Mouse (Mus musculus): ENCODE measurements around the gene Zfr2. TPM values are rescaled to one million over a fixed set of nuclear protein-coding genes. Genes with fewer than 3 reads are reported as not detected.

Gene Zfr2
- polyA plus RNA-seq, 1 experiment from 2014 or later, result 34.0 TPM

GRCm38 (mm10) chr10:81193991-81194774, 38.8 kb upstream of the Zfr2 start:
- H3K36me3 ChIP-seq, result peaks cover 7% of the 10 kb centered on the region; the same call in 1 of the 2 replicates
- peaks cover 27% of the 10 kb centered on the region for H3K27me3 ChIP-seq
- H3K9ac ChIP-seq, result peak overlapping the region; percentile 32; the same call in 1 of the 2 replicates
- H3K27ac ChIP-seq (replicated peaks), result no peak overlapping the region
- 0 out of 2 replicates have a peak overlapping the region, but pooled peaks have one; percentile 18 for H3K4me2 ChIP-seq
- H3K4me1 ChIP-seq (replicated peaks), result peaks cover 30% of the 10 kb centered on the region
- WGBS, result 16% methylated on average over 37 of the region's 37 CpGs
- ATAC-seq (ENCODE audit: low FRiP score, low read depth), result no peak
- no peak overlapping the region for H3K4me3 ChIP-seq
- no peaks in the 10 kb centered on the region for H3K9me3 ChIP-seq

GRCm38 (mm10) chr10:81195300-81195699, 37.7 kb upstream of the Zfr2 start:
- 79% methylated on average over 4 of the region's 4 CpGs for WGBS
- peaks cover 5% of the 10 kb centered on the region; the same call in 1 of the 2 replicates for H3K36me3 ChIP-seq
- ATAC-seq (ENCODE audit: low FRiP score, low read depth), result no peak

GRCm38 (mm10) chr10:81196470-81197065, 36.4 kb upstream of the Zfr2 start:
- Histone ChIP-seq H3K9ac (no peak overlapping the region), H3K4me2 (no peak overlapping the region), H3K4me3 (no peak overlapping the region), H3K27ac (replicated peaks) (no peak overlapping the region), H3K36me3 (no peaks in the 10 kb centered on the region), H3K27me3 (peaks cover 27% of the 10 kb centered on the region), H3K4me1 (replicated peaks) (peaks cover 26% of the 10 kb centered on the region), H3K9me3 (no peaks in the 10 kb centered on the region)
- WGBS, result 70% methylated on average over 11 of the region's 11 CpGs
- no peak for ATAC-seq (ENCODE audit: low FRiP score, low read depth)

More at GRCm38 (mm10) chr10:81195300-81195699, 37.7 kb upstream of the Zfr2 start:
- peaks cover 30% of the 10 kb centered on the region for H3K4me1 ChIP-seq (replicated peaks)
- H3K27me3 ChIP-seq, result peaks cover 27% of the 10 kb centered on the region
- no peak overlapping the region for H3K4me3 ChIP-seq
- no peak overlapping the region for H3K9ac ChIP-seq
- no peaks in the 10 kb centered on the region for H3K9me3 ChIP-seq
- no peak overlapping the region for H3K4me2 ChIP-seq
- H3K27ac ChIP-seq (replicated peaks), result no peak overlapping the region

GRCm38 (mm10) chr10:81197305-81197704, 35.6 kb upstream of the Zfr2 start:
- ATAC-seq (ENCODE audit: low FRiP score, low read depth), result no peak
- Histone ChIP-seq H3K9me3 (no peaks in the 10 kb centered on the region), H3K27ac (replicated peaks) (no peak overlapping the region), H3K9ac (no peak overlapping the region), H3K4me2 (no peak overlapping the region), H3K4me3 (no peak overlapping the region), H3K27me3 (peaks cover 27% of the 10 kb centered on the region), H3K4me1 (replicated peaks) (peaks cover 19% of the 10 kb centered on the region), H3K36me3 (no peaks in the 10 kb centered on the region)
- WGBS, result 56% methylated on average over 6 of the region's 6 CpGs

GRCm38 (mm10) chr10:81198230-81198629, 34.7 kb upstream of the Zfr2 start:
- H3K36me3 ChIP-seq, result no peaks in the 10 kb centered on the region
- no peaks in the 10 kb centered on the region for H3K9me3 ChIP-seq
- H3K27ac ChIP-seq (replicated peaks), result no peak overlapping the region
- peaks cover 27% of the 10 kb centered on the region for H3K27me3 ChIP-seq
- no peak overlapping the region for H3K4me3 ChIP-seq
- H3K4me1 ChIP-seq (replicated peaks), result peaks cover 13% of the 10 kb centered on the region
- no peak for ATAC-seq (ENCODE audit: low FRiP score, low read depth)
- no peak overlapping the region for H3K9ac ChIP-seq
- 5% methylated on average over 9 of the region's 9 CpGs for WGBS
- no peak overlapping the region for H3K4me2 ChIP-seq

- Histone ChIP-seq H3K4me2 (no peak overlapping the region), H3K36me3 (no peaks in the 10 kb centered on the region), H3K4me1 (replicated peaks) (peaks cover 8% of the 10 kb centered on the region), H3K4me3 (no peak overlapping the region), H3K9ac (no peak overlapping the region), H3K27me3 (peaks cover 27% of the 10 kb centered on the region), H3K27ac (replicated peaks) (no peak overlapping the region), H3K9me3 (no peaks in the 10 kb centered on the region)
- ATAC-seq (ENCODE audit: low FRiP score, low read depth), result no peak
- WGBS, result 88% methylated on average over 6 of the region's 6 CpGs
Measured at GRCm38 (mm10) chr10:81198990-81199389, 34.0 kb upstream of the Zfr2 start.

GRCm38 (mm10) chr10:81200141-81200540, 32.8 kb upstream of the Zfr2 start:
- no peaks in the 10 kb centered on the region for H3K4me1 ChIP-seq (replicated peaks)
- H3K9me3 ChIP-seq, result no peaks in the 10 kb centered on the region
- no peak overlapping the region for H3K9ac ChIP-seq
- no peak overlapping the region for H3K4me2 ChIP-seq
- peaks cover 21% of the 10 kb centered on the region for H3K27me3 ChIP-seq
- WGBS, result 89% methylated on average over 13 of the region's 13 CpGs
- H3K27ac ChIP-seq (replicated peaks), result no peak overlapping the region
- no peak overlapping the region for H3K4me3 ChIP-seq
- no peak for ATAC-seq (ENCODE audit: low FRiP score, low read depth)
- 0 out of 2 replicates have a peak, but pooled peaks cover 2% of the 10 kb centered on the region for H3K36me3 ChIP-seq

- Histone ChIP-seq H3K4me2 (no peak overlapping the region), H3K27me3 (peaks cover 15% of the 10 kb centered on the region), H3K4me3 (no peak overlapping the region), H3K9ac (no peak overlapping the region), H3K27ac (replicated peaks) (no peak overlapping the region), H3K9me3 (no peaks in the 10 kb centered on the region), H3K36me3 (peaks cover 6% of the 10 kb centered on the region), H3K4me1 (replicated peaks) (no peaks in the 10 kb centered on the region)
- WGBS, result 80% methylated on average over 20 of the region's 20 CpGs
- ATAC-seq (ENCODE audit: low FRiP score, low read depth), result no peak
Measured at GRCm38 (mm10) chr10:81200605-81201287, 32.2 kb upstream of the Zfr2 start.

GRCm38 (mm10) chr10:81201807-81202758, 30.9 kb upstream of the Zfr2 start, which contains the start of gene Nmrk2:
Gene Nmrk2 (minus strand): TSS chr10:81202051.
- Histone ChIP-seq H3K36me3 (peaks cover 18% of the 10 kb centered on the region), H3K27ac (replicated peaks) (no peak within 1 kb of the TSS), H3K4me1 (replicated peaks) (no peaks in the 10 kb centered on the region), H3K9ac (no peak within 1 kb of the TSS), H3K4me3 (no peak within 1 kb of the TSS), H3K27me3 (peaks cover 6% of the 10 kb centered on the region; the same call in 1 of the 2 replicates), H3K9me3 (no peaks in the 10 kb centered on the region), H3K4me2 (no peak within 1 kb of the TSS)
- WGBS, result 58% methylated on average over 13 of the region's 13 CpGs
- no peak for ATAC-seq (ENCODE audit: low FRiP score, low read depth)

GRCm38 (mm10) chr10:81202978-81203720, 29.8 kb upstream of the Zfr2 start:
- ATAC-seq (ENCODE audit: low FRiP score, low read depth), result peak; percentile 28; the same call in 1 of the 2 replicates
- H3K27me3 ChIP-seq, result no peaks in the 10 kb centered on the region
- no peak overlapping the region for H3K4me3 ChIP-seq
- peaks cover 26% of the 10 kb centered on the region for H3K36me3 ChIP-seq
- no peak overlapping the region for H3K4me2 ChIP-seq
- H3K9me3 ChIP-seq, result no peaks in the 10 kb centered on the region
- no peaks in the 10 kb centered on the region for H3K4me1 ChIP-seq (replicated peaks)
- no peak overlapping the region for H3K27ac ChIP-seq (replicated peaks)
- no peak overlapping the region for H3K9ac ChIP-seq
- 67% methylated on average over 8 of the region's 8 CpGs for WGBS

Data from hindbrain, embryonic 15.5 days (tissue).